Mouse (Mus musculus): ENCODE data around the gene Gabrr3. TPM values are rescaled to one million over a fixed set of nuclear protein-coding genes. Genes with fewer than 3 reads are reported as not detected.

Gene Gabrr3
- polyA plus RNA-seq, 1 experiment from 2014 or later, result 0.17 TPM

DNA sequence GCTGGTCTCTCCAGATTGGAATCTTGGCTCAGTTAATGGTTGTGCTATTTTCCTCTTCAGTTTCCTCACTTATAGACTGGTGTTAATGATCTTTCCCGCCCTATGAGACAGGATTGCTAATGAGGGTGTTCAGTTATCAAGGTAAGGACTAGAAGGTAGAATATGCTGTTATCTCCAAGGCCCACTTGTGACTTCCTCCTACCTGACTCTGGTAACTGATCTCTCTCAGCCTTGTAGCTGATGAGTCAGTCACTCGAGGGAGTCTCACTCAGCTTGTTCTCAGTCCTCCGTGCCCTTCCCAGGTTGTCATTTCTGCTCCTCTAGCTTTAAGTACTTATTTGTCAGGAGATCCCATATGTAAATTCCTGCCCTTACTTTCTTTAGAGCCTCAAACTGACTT, 70.8 kb downstream of the Gabrr3 start:
- H3K9me3 ChIP-seq (ENCODE audit: control insufficient read depth, low read length), result no peaks in the 10 kb centered on the region
- H3K27ac ChIP-seq (replicated peaks; ENCODE audit: low read depth, low read length), result no peak overlapping the region
- ATAC-seq (ENCODE audit: low read depth) (no peak), DNase-seq (ENCODE audit: low spot score) (no peak)
- H3K4me1 ChIP-seq (ENCODE audit: control insufficient read depth, insufficient read depth, low read length), result no peaks in the 10 kb centered on the region; the same call in 1 of the 2 replicates
- no peak overlapping the region for H3K4me3 ChIP-seq (ENCODE audit: low read depth, low read length)
- no peak overlapping the region for H3K9ac ChIP-seq (ENCODE audit: low read depth, low read length)
- no peaks in the 10 kb centered on the region for H3K27me3 ChIP-seq (replicated peaks; ENCODE audit: control insufficient read depth, insufficient read depth, low read length)
- H3K4me2 ChIP-seq (ENCODE audit: low read depth, low read length), result no peak overlapping the region
- H3K36me3 ChIP-seq (ENCODE audit: control insufficient read depth, insufficient read depth, low read length), result peaks cover 62% of the 10 kb centered on the region
- 87% methylated on average over 3 of the region's 3 CpGs for WGBS

DNA sequence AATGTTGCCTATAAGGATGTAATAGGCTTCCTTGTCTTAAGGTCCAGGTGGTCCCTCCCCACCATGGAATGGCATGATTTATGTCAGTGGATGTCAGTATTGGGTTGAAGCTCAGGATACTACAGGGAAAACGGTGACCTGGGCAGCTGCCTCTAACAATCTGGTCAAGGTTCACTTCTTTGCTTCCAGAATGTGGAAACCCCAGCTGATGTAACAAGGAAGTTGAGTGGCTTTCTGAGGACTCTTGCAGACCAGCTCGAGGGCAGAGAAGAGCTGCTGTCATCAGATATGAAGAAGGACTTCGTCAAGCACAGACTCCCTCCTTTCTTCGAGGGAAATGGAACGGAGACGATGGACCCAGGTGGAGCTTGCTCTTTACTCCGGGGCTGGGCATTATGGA, 80.1 kb downstream of the Gabrr3 start:
- WGBS, result 71% methylated on average over 7 of the region's 7 CpGs
- Histone ChIP-seq H3K4me3 (ENCODE audit: low read depth, low read length) (no peak overlapping the region), H3K4me1 (ENCODE audit: control insufficient read depth, insufficient read depth, low read length) (no peaks in the 10 kb centered on the region), H3K36me3 (ENCODE audit: control insufficient read depth, insufficient read depth, low read length) (peaks cover 83% of the 10 kb centered on the region), H3K27ac (replicated peaks; ENCODE audit: low read depth, low read length) (no peak overlapping the region), H3K27me3 (replicated peaks; ENCODE audit: control insufficient read depth, insufficient read depth, low read length) (no peaks in the 10 kb centered on the region), H3K9ac (ENCODE audit: low read depth, low read length) (no peak overlapping the region), H3K4me2 (ENCODE audit: low read depth, low read length) (no peak overlapping the region), H3K9me3 (ENCODE audit: control insufficient read depth, low read length) (no peaks in the 10 kb centered on the region)
- no peak for ATAC-seq (ENCODE audit: low read depth)
- DNase-seq (ENCODE audit: low spot score), result no peak

DNA sequence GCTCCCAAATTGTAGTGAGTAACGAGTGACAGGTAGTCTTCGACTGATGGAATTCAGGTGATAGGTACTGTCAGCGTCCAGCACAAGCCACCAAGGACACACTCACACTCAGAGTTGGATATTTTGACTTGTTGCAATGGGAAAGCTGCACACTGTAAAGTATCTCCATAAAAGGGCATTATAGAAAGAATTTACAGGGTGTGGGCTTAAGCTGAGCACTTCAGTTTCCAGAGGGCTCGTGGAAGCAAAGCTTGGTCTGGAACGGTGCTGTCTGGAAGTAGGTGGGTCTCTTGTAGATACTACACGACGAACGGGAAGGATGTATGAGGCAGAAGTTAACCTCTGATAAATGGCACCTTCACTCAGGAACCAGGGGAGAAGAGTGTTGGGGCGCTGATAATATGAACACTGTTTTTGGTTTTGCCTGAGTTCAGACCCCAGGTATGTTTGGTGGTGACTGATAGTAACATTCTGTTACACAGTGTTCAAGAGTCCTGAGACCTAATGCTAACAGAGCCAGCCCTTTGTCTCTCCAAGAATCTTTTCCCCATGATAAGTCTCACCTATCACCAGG, 80.9 kb downstream of the Gabrr3 start:
- Histone ChIP-seq H3K9ac (ENCODE audit: low read depth, low read length) (no peak overlapping the region), H3K27ac (replicated peaks; ENCODE audit: low read depth, low read length) (no peak overlapping the region), H3K4me2 (ENCODE audit: low read depth, low read length) (no peak overlapping the region), H3K27me3 (replicated peaks; ENCODE audit: control insufficient read depth, insufficient read depth, low read length) (no peaks in the 10 kb centered on the region), H3K4me1 (ENCODE audit: control insufficient read depth, insufficient read depth, low read length) (no peaks in the 10 kb centered on the region), H3K4me3 (ENCODE audit: low read depth, low read length) (no peak overlapping the region), H3K36me3 (ENCODE audit: control insufficient read depth, insufficient read depth, low read length) (peaks cover 87% of the 10 kb centered on the region), H3K9me3 (ENCODE audit: control insufficient read depth, low read length) (no peaks in the 10 kb centered on the region)
- ATAC-seq (ENCODE audit: low read depth) (no peak), DNase-seq (ENCODE audit: low spot score) (no peak)
- 82% methylated on average over 9 of the region's 9 CpGs for WGBS

DNA sequence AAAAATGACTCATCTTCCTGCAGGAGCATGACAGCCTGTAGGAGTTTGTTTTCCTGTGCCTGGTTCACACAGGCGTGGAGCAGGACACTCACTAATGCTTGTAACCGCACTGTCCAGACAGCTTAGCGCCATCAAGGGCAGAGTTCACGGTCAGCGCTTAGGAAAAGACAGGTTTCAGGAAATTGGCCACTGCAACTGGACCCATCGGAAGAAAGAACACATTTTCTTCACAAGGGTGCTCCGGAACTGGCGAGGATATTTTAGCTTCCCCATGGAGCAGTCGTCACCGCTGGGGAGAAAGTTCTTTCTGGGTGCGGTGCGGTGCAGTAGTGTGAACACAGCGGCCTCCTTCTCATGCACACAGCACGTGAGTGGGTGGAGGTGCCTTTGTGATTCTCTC, 86.1 kb downstream of the Gabrr3 start:
- DNase-seq (ENCODE audit: low spot score) (no peak), ATAC-seq (ENCODE audit: low read depth) (no peak)
- H3K4me3 ChIP-seq (ENCODE audit: low read depth, low read length), result no peak overlapping the region
- peaks cover 73% of the 10 kb centered on the region for H3K36me3 ChIP-seq (ENCODE audit: control insufficient read depth, insufficient read depth, low read length)
- H3K27me3 ChIP-seq (replicated peaks; ENCODE audit: control insufficient read depth, insufficient read depth, low read length), result no peaks in the 10 kb centered on the region
- H3K4me1 ChIP-seq (ENCODE audit: control insufficient read depth, insufficient read depth, low read length), result no peaks in the 10 kb centered on the region
- 88% methylated on average over 14 of the region's 14 CpGs for WGBS
- no peak overlapping the region for H3K9ac ChIP-seq (ENCODE audit: low read depth, low read length)
- H3K4me2 ChIP-seq (ENCODE audit: low read depth, low read length), result no peak overlapping the region
- no peak overlapping the region for H3K27ac ChIP-seq (replicated peaks; ENCODE audit: low read depth, low read length)
- no peaks in the 10 kb centered on the region for H3K9me3 ChIP-seq (ENCODE audit: control insufficient read depth, low read length)

DNA sequence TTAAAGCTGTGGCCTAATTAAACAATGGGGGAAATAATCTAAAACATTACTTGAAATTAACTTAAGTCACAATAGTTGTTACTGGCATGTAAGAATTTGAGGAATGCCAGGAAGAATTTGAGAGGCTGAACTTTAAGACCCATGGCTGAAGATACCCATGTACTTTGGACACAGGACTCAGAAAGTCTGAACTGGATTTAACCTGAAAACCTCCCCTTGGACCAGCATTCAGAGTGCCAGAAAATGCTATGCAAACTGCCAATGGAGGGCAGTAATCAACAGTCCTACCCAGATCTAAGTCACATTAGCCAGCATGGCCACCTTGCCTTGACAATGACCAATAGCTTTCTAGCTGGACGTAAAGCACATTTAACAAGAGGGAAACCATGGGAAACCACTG, 90.8 kb downstream of the Gabrr3 start:
- Histone ChIP-seq H3K9ac (ENCODE audit: low read depth, low read length) (no peak overlapping the region), H3K27me3 (replicated peaks; ENCODE audit: control insufficient read depth, insufficient read depth, low read length) (no peaks in the 10 kb centered on the region), H3K36me3 (ENCODE audit: control insufficient read depth, insufficient read depth, low read length) (peaks cover 52% of the 10 kb centered on the region), H3K4me2 (ENCODE audit: low read depth, low read length) (no peak overlapping the region), H3K4me3 (ENCODE audit: low read depth, low read length) (no peak overlapping the region), H3K4me1 (ENCODE audit: control insufficient read depth, insufficient read depth, low read length) (no peaks in the 10 kb centered on the region), H3K9me3 (ENCODE audit: control insufficient read depth, low read length) (no peaks in the 10 kb centered on the region), H3K27ac (replicated peaks; ENCODE audit: low read depth, low read length) (no peak overlapping the region)
- ATAC-seq (ENCODE audit: low read depth) (no peak), DNase-seq (ENCODE audit: low spot score) (no peak)
- 92% methylated on average over 1 of the region's 1 CpGs for WGBS

DNA sequence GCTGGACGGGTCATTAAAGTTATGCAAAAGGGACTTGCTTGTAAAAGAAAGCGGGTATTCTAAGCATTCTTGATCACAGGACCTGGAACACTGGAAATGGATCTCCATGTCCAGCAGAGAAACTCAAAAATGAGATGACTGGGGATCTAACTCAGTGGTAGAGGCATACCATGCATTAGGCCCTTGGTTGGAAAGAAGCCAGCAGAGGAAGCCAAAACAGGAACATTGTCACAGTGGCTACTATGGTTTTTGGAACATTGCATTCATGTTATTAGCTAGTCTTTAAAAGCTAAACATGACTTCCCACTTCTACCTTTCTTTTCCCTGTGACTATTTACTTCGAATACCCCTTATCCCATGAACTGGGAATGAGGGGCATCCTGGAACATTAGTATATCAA, 92.0 kb downstream of the Gabrr3 start:
- H3K9me3 ChIP-seq (ENCODE audit: control insufficient read depth, low read length), result no peaks in the 10 kb centered on the region
- no peak overlapping the region for H3K27ac ChIP-seq (replicated peaks; ENCODE audit: low read depth, low read length)
- peaks cover 42% of the 10 kb centered on the region for H3K36me3 ChIP-seq (ENCODE audit: control insufficient read depth, insufficient read depth, low read length)

DNA sequence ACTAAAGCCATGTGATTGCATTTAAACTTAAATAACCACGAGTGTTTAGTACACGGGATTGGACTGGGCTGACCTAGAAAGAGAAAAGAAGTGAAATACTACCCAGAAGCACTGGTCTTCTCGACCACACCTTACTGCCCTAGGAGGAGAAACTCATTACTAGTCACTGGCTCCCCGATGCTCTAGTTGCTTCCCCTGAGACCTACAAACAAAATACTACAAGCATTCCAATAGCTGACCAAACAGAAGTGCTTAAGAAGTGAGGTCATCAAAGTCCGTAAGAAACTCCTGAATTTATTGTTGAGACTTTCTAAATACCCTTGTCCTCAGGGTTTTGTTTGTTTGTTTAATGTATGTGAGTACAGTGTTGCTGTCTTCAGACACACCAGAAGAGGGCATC, 102.7 kb downstream of the Gabrr3 start:
- Histone ChIP-seq H3K9me3 (ENCODE audit: control insufficient read depth, low read length) (no peaks in the 10 kb centered on the region), H3K9ac (ENCODE audit: low read depth, low read length) (no peak overlapping the region), H3K27ac (replicated peaks; ENCODE audit: low read depth, low read length) (no peak overlapping the region), H3K27me3 (replicated peaks; ENCODE audit: control insufficient read depth, insufficient read depth, low read length) (no peaks in the 10 kb centered on the region), H3K4me1 (ENCODE audit: control insufficient read depth, insufficient read depth, low read length) (no peaks in the 10 kb centered on the region), H3K4me3 (ENCODE audit: low read depth, low read length) (no peak overlapping the region), H3K4me2 (ENCODE audit: low read depth, low read length) (no peak overlapping the region), H3K36me3 (ENCODE audit: control insufficient read depth, insufficient read depth, low read length) (peaks cover 31% of the 10 kb centered on the region)
- DNase-seq (ENCODE audit: low spot score) (no peak), ATAC-seq (ENCODE audit: low read depth) (no peak)
- 88% methylated on average over 5 of the region's 5 CpGs for WGBS

More for the DNA sequence above, 92.0 kb downstream of the Gabrr3 start:
- H3K27me3 ChIP-seq (replicated peaks; ENCODE audit: control insufficient read depth, insufficient read depth, low read length), result no peaks in the 10 kb centered on the region
- H3K4me3 ChIP-seq (ENCODE audit: low read depth, low read length), result no peak overlapping the region
- DNase-seq (ENCODE audit: low spot score) (no peak), ATAC-seq (ENCODE audit: low read depth) (no peak)
- 92% methylated on average over 3 of the region's 3 CpGs for WGBS
- no peaks in the 10 kb centered on the region for H3K4me1 ChIP-seq (ENCODE audit: control insufficient read depth, insufficient read depth, low read length)
- H3K9ac ChIP-seq (ENCODE audit: low read depth, low read length), result no peak overlapping the region
- H3K4me2 ChIP-seq (ENCODE audit: low read depth, low read length), result no peak overlapping the region

Other genes with a start within 250 kb of the Gabrr3 start
- not detected in 2 replicates for gene Olfr196, start 236.9 kb upstream of the Gabrr3 start, polyA plus RNA-seq (2014; fragmentation: Nextera tagmentation; extraction: Ambion mirVana)
- not detected in 2 replicates for gene Olfr198, start 203.8 kb upstream of the Gabrr3 start, polyA plus RNA-seq (2014; fragmentation: Nextera tagmentation; extraction: Ambion mirVana)
- gene Olfr199, start 187.6 kb upstream of the Gabrr3 start, polyA plus RNA-seq (2014; fragmentation: Nextera tagmentation; extraction: Ambion mirVana), result not detected in 2 replicates
- gene Olfr201, start 134.7 kb upstream of the Gabrr3 start, polyA plus RNA-seq (2014; fragmentation: Nextera tagmentation; extraction: Ambion mirVana), result 0.04 TPM in 1 of 2 replicates, not detected in the other
- gene Olfr202, start 120.5 kb upstream of the Gabrr3 start, polyA plus RNA-seq (2014; fragmentation: Nextera tagmentation; extraction: Ambion mirVana), result not detected in 2 replicates
- gene Olfr203, start 108.5 kb upstream of the Gabrr3 start, polyA plus RNA-seq (2014; fragmentation: Nextera tagmentation; extraction: Ambion mirVana), result not detected in 2 replicates
- not detected in 2 replicates for gene Olfr204, start 89.1 kb upstream of the Gabrr3 start, polyA plus RNA-seq (2014; fragmentation: Nextera tagmentation; extraction: Ambion mirVana)
- not detected in 2 replicates for gene Olfr205, start 76.2 kb upstream of the Gabrr3 start, polyA plus RNA-seq (2014; fragmentation: Nextera tagmentation; extraction: Ambion mirVana)
- gene Olfr206, start 58.1 kb upstream of the Gabrr3 start, polyA plus RNA-seq (2014; fragmentation: Nextera tagmentation; extraction: Ambion mirVana), result not detected in 2 replicates
- not detected in 2 replicates for gene Olfr209, start 43.3 kb upstream of the Gabrr3 start, polyA plus RNA-seq (2014; fragmentation: Nextera tagmentation; extraction: Ambion mirVana)
- gene Riox2, start 64.4 kb downstream of the Gabrr3 start, polyA plus RNA-seq (2014; fragmentation: Nextera tagmentation; extraction: Ambion mirVana), result 28.4 and 31.8 TPM in 2 replicates
- gene Crybg3, start 193.6 kb downstream of the Gabrr3 start, polyA plus RNA-seq (2014; fragmentation: Nextera tagmentation; extraction: Ambion mirVana), result 11.6 and 12.1 TPM in 2 replicates
- 30.3 and 31.6 TPM in 2 replicates for gene Arl6, start 232.1 kb downstream of the Gabrr3 start, polyA plus RNA-seq (2014; fragmentation: Nextera tagmentation; extraction: Ambion mirVana)